Mouse (Mus musculus) v-Abl transformed pro-B cells (cell line): ENCODE results near the gene Asrgl1.

Experiments used
- in situ Hi-C, 2 experiments: fragments of 400-800 bp; cut with MboI; formaldehyde crosslinking; loops; one replicate each; pipeline ENCODE4 v1.15.1; 2025; ENCODE audit not compliant: unreplicated experiment in 2 of 2

Gene Asrgl1

DNA sequence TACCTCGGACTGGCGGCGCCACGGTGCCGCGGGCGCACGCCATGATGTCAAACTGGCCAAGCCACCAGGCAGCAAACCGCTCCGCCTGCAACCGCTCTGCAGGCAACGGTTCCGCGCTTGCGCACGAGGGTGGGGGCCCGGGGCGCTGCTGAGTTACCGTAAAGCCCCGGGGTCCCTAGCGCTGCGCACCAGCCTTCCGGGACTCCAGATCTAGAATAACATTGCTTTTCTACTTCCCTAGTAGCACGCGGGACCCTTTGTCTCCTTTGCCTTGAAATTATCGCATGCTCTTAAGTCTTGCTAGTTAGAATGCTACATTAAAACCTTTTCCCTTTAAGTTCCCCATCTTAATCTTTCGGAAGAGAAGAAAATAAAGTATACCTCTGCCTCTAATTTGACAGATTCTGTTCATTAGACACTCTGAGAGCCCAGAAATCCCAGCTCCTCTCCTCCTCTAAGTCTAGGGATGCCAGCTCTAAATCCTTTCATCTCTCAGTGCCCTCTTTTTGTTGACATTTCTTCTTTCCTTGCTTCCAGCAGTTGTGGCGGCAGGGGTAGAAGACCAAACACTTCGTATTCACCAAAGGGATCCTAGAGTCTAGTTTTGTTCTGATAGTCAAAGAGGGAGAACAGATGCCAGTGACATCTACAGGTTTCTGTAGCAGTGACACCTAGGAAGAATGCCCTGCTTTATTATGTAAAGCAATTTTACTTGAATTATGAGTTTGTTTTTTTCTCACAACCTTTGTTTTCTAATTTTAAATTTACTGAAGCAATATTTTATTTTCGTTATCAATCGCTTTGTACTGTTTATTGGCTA, at the start of gene Asrgl1:
TSS of gene Asrgl1 (minus strand) at position 125 of the 820 bp plus-strand sequence.
- in situ Hi-C loops, result loop anchor here in 1 of 2 experiments (25.0 kb wide), 2 partner anchors 902 to 1052 kb away; partner anchors contain the start of genes Fads1 and Fads3

GRCm38 (mm10) chr19:9146214-9146613, 10.8 kb upstream of the Asrgl1 start:
- in situ Hi-C loops, result loop anchor here (10.0 to 25.0 kb wide), 3 partner anchors 679 to 1041 kb away; partner anchors contain the start of genes Fads1 (in 1 of the 2) and Fads3 (in 1 of the 2)

GRCm38 (mm10) chr19:9143639-9144125, 8.2 kb upstream of the Asrgl1 start:
- in situ Hi-C loops, result loop anchor here (10.0 to 25.0 kb wide), 3 partner anchors 681 to 1044 kb away; partner anchors contain the start of genes Fads1 (in 1 of the 2) and Fads3 (in 1 of the 2)

- in situ Hi-C loops, result loop anchor here (10.0 to 25.0 kb wide), 3 partner anchors 682 to 1044 kb away; partner anchors contain the start of genes Fads1 (in 1 of the 2) and Fads3 (in 1 of the 2)
These were observed 7.8 kb upstream of the Asrgl1 start for GRCm38 (mm10) chr19:9143230-9143629.

- in situ Hi-C loops, result loop anchor here (10.0 to 25.0 kb wide), 3 partner anchors 684 to 1047 kb away; partner anchors contain the start of genes Fads1 (in 1 of the 2) and Fads3 (in 1 of the 2)
These were observed 4.9 kb upstream of the Asrgl1 start for GRCm38 (mm10) chr19:9140361-9140760.

DNA sequence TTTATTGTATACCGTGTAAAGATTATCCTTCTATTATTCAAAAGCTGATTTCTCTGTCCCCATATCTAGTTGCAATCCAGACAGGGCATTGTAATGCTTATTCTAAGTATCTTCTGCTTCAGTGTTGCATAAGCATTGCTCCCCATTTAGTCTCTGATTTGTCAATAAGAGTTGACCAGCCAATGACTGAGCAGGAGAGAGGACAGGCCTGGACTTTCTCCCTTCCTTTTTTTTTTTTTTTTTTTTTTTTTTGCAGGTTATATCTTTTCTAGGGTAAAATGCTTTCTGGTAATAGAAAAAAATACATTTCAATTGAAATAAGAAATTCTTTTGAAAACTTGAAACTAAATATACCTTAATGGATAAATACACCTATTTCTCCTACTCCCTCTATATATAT, 1.7 kb upstream of the Asrgl1 start:
- in situ Hi-C loops, result loop anchor here in 1 of 2 experiments (25.0 kb wide), 2 partner anchors 900 to 1050 kb away; partner anchors contain the start of genes Fads1 and Fads3

DNA sequence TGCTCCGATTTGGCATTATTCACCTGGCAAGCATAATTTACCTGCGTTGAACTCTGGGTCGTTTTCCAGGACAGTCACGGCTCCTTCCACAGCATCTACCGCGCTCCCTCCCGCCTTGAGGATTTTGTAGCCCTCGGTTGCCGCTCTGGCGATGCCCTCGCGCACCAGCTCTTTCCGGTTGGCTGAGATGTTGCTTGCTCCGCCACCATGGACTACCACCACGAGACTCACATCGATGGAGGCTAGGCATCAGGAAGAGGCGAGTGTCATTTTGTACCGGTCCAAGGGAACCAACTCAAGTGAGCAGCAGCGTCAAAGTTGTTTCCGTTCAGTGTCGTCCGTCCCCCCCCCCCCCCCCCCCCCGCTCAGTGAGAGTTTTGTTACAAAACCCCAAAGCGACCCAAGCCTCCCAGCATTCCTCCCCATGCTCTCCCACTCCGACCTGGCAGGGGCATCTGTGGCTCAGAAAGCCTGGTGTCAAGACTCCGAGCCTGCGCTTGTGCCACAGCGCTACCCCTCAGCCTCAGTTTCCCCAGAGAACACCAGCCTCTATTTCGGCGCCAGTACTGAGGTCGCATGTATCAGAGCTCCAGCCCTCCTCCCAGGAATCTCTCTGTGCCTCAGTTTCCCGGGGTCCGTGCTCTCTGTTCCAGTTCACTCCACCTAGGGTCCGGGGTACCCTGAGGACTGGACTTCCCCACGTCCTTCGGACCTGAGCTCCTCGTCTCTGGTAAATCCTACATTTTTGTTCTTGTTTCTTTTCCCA, 507 bp downstream of the Asrgl1 start:
- in situ Hi-C loops, result loop anchor here in 1 of 2 experiments (25.0 kb wide), 2 partner anchors 902 to 1052 kb away; partner anchors contain the start of genes Fads1 and Fads3

GRCm38 (mm10) chr19:9129996-9130395, 5.4 kb downstream of the Asrgl1 start:
- in situ Hi-C loops, result loop anchor here in 1 of 2 experiments (25.0 kb wide), 2 partner anchors 907 to 1057 kb away; partner anchors contain the start of genes Fads1 and Fads3

GRCm38 (mm10) chr19:9128499-9129194, 6.8 kb downstream of the Asrgl1 start:
- in situ Hi-C loops, result loop anchor here in 1 of 2 experiments (25.0 kb wide), 2 partner anchors 909 to 1059 kb away; partner anchors contain the start of genes Fads1 and Fads3

- in situ Hi-C loops, result loop anchor here in 1 of 2 experiments (25.0 kb wide), 1 partner anchor 537 kb away; the partner anchor contains the start of gene Slc22a8
These were observed 11.4 kb downstream of the Asrgl1 start for GRCm38 (mm10) chr19:9123986-9124385.

DNA sequence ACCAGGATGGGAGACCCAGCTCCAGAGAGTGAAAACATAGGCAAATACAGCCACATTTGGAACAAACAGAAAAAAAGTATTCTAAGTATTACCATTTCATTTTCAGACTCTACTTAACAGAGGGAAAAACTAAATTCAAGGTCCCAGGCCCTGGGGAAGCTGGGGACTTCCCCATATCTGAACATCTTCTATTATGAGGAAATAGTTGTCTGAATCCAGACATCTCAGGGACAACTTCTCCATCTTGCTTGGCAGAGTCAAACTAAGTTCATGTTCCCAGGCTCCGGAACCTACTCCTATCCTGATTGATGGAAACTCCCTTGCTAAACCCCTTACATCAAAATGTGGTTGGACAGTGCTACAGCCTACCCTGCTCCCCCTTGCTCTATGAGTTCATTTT, 13.0 kb downstream of the Asrgl1 start:
- in situ Hi-C loops, result loop anchor here in 1 of 2 experiments (25.0 kb wide), 1 partner anchor 535 kb away; the partner anchor contains the start of gene Slc22a8

DNA sequence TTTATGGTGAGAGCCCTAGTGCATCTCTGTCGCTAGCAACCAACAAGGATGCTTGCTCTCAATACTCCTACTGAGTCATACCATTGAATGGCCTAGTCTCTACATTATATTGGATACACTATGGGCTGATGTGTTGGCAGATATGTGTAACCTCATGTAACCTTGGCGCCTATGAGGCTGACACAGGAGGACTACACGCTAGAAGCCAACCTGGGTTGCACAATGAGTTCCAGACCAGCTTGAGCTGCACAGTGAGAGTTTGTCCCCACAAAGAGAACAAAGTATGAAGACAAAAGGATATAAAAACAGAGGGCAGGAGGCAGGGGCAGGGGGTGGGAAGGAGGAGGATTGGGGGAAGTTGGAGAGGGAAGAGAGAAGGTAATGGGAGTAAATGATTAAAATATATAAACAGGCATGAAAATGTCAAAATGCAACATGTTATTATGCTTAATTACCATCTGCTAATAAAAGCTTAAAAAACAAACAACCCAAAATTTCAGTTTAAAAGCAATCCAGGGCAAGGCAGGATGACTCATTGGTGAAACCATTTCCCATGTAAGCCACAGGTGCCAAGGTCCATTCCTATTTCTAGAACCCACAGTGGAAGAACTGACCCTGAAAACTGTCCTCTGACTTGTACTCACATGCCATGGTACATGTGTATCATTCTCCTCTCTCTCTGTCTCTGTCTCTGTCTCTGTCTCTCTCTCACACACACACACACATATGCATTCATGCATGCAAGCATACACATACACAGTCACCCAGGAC, 15.6 kb downstream of the Asrgl1 start:
- in situ Hi-C loops, result loop anchor here (10.0 to 25.0 kb wide), 2 partner anchors 533 to 555 kb away; partner anchors contain the start of gene Slc22a8 (in 1 of the 2)

- in situ Hi-C loops, result loop anchor here (10.0 to 25.0 kb wide), 2 partner anchors 530 to 552 kb away; partner anchors contain the start of gene Slc22a8 (in 1 of the 2)
These were observed 18.2 kb downstream of the Asrgl1 start for GRCm38 (mm10) chr19:9117275-9117674.

DNA sequence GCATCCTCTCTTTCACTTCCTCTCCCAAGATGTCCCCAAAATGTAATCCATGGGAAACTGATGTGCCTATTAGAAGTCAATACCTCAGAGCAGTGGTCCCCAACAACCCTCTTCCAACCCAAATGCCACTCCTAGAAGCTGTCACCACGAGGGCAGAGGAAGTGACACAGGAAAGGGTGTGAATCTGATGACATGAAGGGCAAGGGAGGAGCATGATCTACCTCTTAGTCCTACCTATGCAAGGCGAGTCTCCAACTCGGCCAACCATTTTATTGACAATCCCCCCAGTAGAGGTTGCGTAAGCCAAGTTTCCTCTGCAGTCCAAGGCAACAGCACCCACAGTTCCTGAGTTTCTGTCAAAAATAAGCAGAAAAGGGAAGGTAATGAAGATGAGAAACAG, 19.2 kb downstream of the Asrgl1 start:
- in situ Hi-C loops, result loop anchor here (10.0 to 25.0 kb wide), 2 partner anchors 529 to 551 kb away; partner anchors contain the start of gene Slc22a8 (in 1 of the 2)

DNA sequence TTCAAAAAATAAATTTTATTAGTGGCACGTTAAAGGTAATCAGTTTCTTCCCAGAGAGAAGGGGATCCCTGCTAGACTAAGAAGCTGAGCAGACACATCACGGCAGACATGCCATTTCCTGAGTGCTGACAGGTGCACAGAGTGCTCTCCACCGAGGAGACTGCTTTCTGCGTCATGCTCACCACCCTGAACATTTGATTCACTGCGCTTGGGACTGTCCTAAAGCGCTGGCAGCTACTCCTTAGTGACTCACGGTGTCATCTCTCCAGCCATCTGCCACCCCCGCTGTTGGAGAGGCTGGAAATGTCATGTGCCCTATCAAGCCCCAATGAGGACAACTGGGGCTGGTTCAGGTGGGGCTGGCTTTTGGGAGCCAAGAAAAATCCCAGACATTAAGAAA, 23.4 kb downstream of the Asrgl1 start:
- in situ Hi-C loops, result loop anchor here (5.0 to 25.0 kb wide), 4 partner anchors 255 to 547 kb away; partner anchors contain the start of gene Slc22a8 (in 1 of the 2)

- in situ Hi-C loops, result loop anchor here (5.0 to 25.0 kb wide), 4 partner anchors 253 to 546 kb away; partner anchors contain the start of gene Slc22a8 (in 1 of the 2)
These were observed 25.1 kb downstream of the Asrgl1 start for GRCm38 (mm10) chr19:9110182-9110869.

- in situ Hi-C loops, result loop anchor here in 1 of 2 experiments (10.0 to 25.0 kb wide), 2 partner anchors 394 to 521 kb away; partner anchors contain the start of gene Slc22a8
These were observed 26.9 kb downstream of the Asrgl1 start for GRCm38 (mm10) chr19:9108536-9108935.
